ENCODE assay signal across 10 mouse cellular contexts in genomic region chr7:45465112-45465511, GRCm38 (mm10). TPM values are rescaled to one million over a fixed set of nuclear protein-coding genes. Genes with fewer than 3 reads are reported as not detected.
DNase-seq lines count a peak whose midpoint lies in the region; ATAC-seq and TF ChIP-seq lines count a peak whose summit lies in the region.
"Had no signal": no experiment of that assay in that cellular context is flagged by ENCODE, and none has a peak within 500 bp of the region (broad histone marks: within the 10 kb centered on the region; RNA-seq: fewer than 3 reads in every experiment).

No protein-coding gene starts in this region.

- peaks cover 12% of the 10 kb centered on the region for H3K4me1 ChIP-seq in embryonic fibroblast, embryonic 13.5 days (ENCODE audit: control insufficient read depth, insufficient read depth, low read length)
- peaks cover 38% of the 10 kb centered on the region for H3K4me1 ChIP-seq in limb, embryonic 15.5 days

- no peak for TF ChIP-seq CTCF in C2C12 (IDR thresholded peaks at IDR 0.05; ENCODE audit: control insufficient read depth, insufficient read depth, insufficient read length)
- TF ChIP-seq CTCF in embryonic fibroblast, embryonic 13.5 days (IDR thresholded peaks at IDR 0.05; ENCODE audit: borderline replicate concordance, insufficient read depth, low read length): no peak

- H3K79me3 ChIP-seq in C2C12 (ENCODE audit: low read depth): peaks cover 39% of the 10 kb centered on the region

- H3K4me3 ChIP-seq in C2C12 (ENCODE audit: insufficient read depth, poor library complexity, severe bottlenecking): peak overlapping the region; percentile 76
- peak overlapping the region; percentile 96 for H3K4me3 ChIP-seq in embryonic fibroblast, embryonic 13.5 days (ENCODE audit: insufficient read depth, low read length)
- no peak overlapping the region for H3K4me3 ChIP-seq in limb, embryonic 15.5 days

- peaks cover 46% of the 10 kb centered on the region for H3K36me3 ChIP-seq in C2C12 (ENCODE audit: control insufficient read depth, insufficient read depth)
- peaks cover 43% of the 10 kb centered on the region for H3K36me3 ChIP-seq in limb, embryonic 15.5 days

- peaks cover 48% of the 10 kb centered on the region for H3K79me2 ChIP-seq in C2C12 (ENCODE audit: control insufficient read depth, insufficient read depth)

- no peak overlapping the region for H3K9ac ChIP-seq in limb, embryonic 15.5 days

- no peaks in the 10 kb centered on the region for H3K27me3 ChIP-seq in C2C12 (ENCODE audit: control insufficient read depth, insufficient read depth, insufficient read length)
- H3K27me3 ChIP-seq in limb, embryonic 15.5 days: no peaks in the 10 kb centered on the region

- H3K27ac ChIP-seq in embryonic fibroblast, embryonic 13.5 days (ENCODE audit: insufficient read depth, low read length): peak overlapping the region; percentile 3; the same call in 1 of the 2 replicates
- H3K27ac ChIP-seq in limb, embryonic 15.5 days: no peak overlapping the region

- ATAC-seq in limb, embryonic 15.5 days (ENCODE audit: insufficient number of reproducible peaks, low FRiP score, low TSS enrichment, low read depth): no peak

- H3K4me2 ChIP-seq in limb, embryonic 15.5 days: peak overlapping the region; percentile 85; the same call in 1 of the 2 replicates

- no peak for TF ChIP-seq POLR2A in embryonic fibroblast, embryonic 13.5 days (IDR thresholded peaks at IDR 0.05; ENCODE audit: low read depth, low read length)

- peak overlapping the region; percentile 75 for H3ac ChIP-seq in C2C12 (ENCODE audit: control insufficient read depth, insufficient read length, low read depth)

- peak; percentile 90 for DNase-seq in heart, adult 11 months
- DNase-seq in heart, adult 18-20 months: no peak
- DNase-seq in spleen, postnatal 14 days (ENCODE audit: low spot score in 2 of 2): no peak
- no peak for DNase-seq in cerebellum, adult 9-11 months
- DNase-seq in gastrocnemius, adult 18-20 months (ENCODE audit: low spot score): no peak
- DNase-seq: layer of hippocampus, adult 9-11 months; right cerebral cortex, postnatal 4 days had no signal

- whole genome bisulfite sequencing in limb, embryonic 15.5 days: 96% methylated on average over 12 of the region's 12 CpGs

- H3K9me3 ChIP-seq in limb, embryonic 15.5 days: no peaks in the 10 kb centered on the region

TF ChIP-seq in C2C12, 6 proteins besides CTCF, POLR2A, EP300 and RAD21:
- no peak for TF ChIP-seq CEBPB (IDR thresholded peaks at IDR 0.05; ENCODE audit: low read depth)

RNA-seq across cellular contexts. Expression of gene Bax, which starts 1.6 kb away (rescaled TPM):
- 10 to 100 TPM; 23.4 to 24.1 TPM for total RNA-seq in heart, adult 18-20 months (2021)
- polyA plus RNA-seq in C2C12 (2012; fragmentation: generic; extraction: Trizol): 642 TPM
- 218 and 278 TPM in 2 replicates for polyA plus RNA-seq in embryonic fibroblast, embryonic 13.5 days (2011; ENCODE audit: insufficient read length, low read depth, missing spikeins)
- 145 and 146 TPM in 2 replicates for polyA plus RNA-seq in limb, embryonic 15.5 days (2015; fragmentation: Nextera tagmentation; extraction: Ambion mirVana)
- total RNA-seq in gastrocnemius, adult 18-20 months (2021): 10 to 100 TPM; 14.2 to 16.6 TPM

RNA-seq across cellular contexts. Expression of gene Ftl1, which starts 5.4 kb away (rescaled TPM):
- total RNA-seq in heart, adult 18-20 months (2021): 100 to 1,000 TPM; 287 to 382 TPM
- polyA plus RNA-seq in C2C12 (2012; fragmentation: generic; extraction: Trizol): 14,288 TPM
- polyA plus RNA-seq in embryonic fibroblast, embryonic 13.5 days (2011; ENCODE audit: insufficient read length, low read depth, missing spikeins): 3,506 and 4,699 TPM in 2 replicates
- polyA plus RNA-seq in limb, embryonic 15.5 days (2015; fragmentation: Nextera tagmentation; extraction: Ambion mirVana): 4,640 and 4,716 TPM in 2 replicates
- total RNA-seq in gastrocnemius, adult 18-20 months (2021): 100 to 1,000 TPM; 109 to 151 TPM

RNA-seq across cellular contexts. Expression of gene Tulp2, which starts 16.6 kb away (rescaled TPM):
- not detected for total RNA-seq in heart, adult 18-20 months (2021)
- not detected for polyA plus RNA-seq in C2C12 (2012; fragmentation: generic; extraction: Trizol)
- not detected in 2 replicates for polyA plus RNA-seq in embryonic fibroblast, embryonic 13.5 days (2011; ENCODE audit: insufficient read length, low read depth, missing spikeins)
- 0.61 and 1.0 TPM in 2 replicates for polyA plus RNA-seq in limb, embryonic 15.5 days (2015; fragmentation: Nextera tagmentation; extraction: Ambion mirVana)
- not detected for total RNA-seq in gastrocnemius, adult 18-20 months (2021)

RNA-seq across cellular contexts. Expression of gene Gm45808, which starts 21.5 kb away (rescaled TPM):
- total RNA-seq in heart, adult 18-20 months (2021): 10 to 100 TPM in 1 of 2 experiments, 1 to 10 TPM in 1; 8.7 to 12.3 TPM
- not detected for polyA plus RNA-seq in C2C12 (2012; fragmentation: generic; extraction: Trizol)
- not detected in 2 replicates for polyA plus RNA-seq in embryonic fibroblast, embryonic 13.5 days (2011; ENCODE audit: insufficient read length, low read depth, missing spikeins)
- not detected in 2 replicates for polyA plus RNA-seq in limb, embryonic 15.5 days (2015; fragmentation: Nextera tagmentation; extraction: Ambion mirVana)
- total RNA-seq in gastrocnemius, adult 18-20 months (2021): 1 to 10 TPM; 8.1 to 9.6 TPM

RNA-seq across cellular contexts. Expression of gene Dhdh, which starts 23.5 kb away (rescaled TPM):
- total RNA-seq in heart, adult 18-20 months (2021): 10 to 100 TPM in 1 of 2 experiments, 1 to 10 TPM in 1; 7.9 to 13.1 TPM
- polyA plus RNA-seq in C2C12 (2012; fragmentation: generic; extraction: Trizol): 0.07 TPM
- polyA plus RNA-seq in embryonic fibroblast, embryonic 13.5 days (2011; ENCODE audit: insufficient read length, low read depth, missing spikeins): 0.68 and 1.2 TPM in 2 replicates
- 3.1 and 3.3 TPM in 2 replicates for polyA plus RNA-seq in limb, embryonic 15.5 days (2015; fragmentation: Nextera tagmentation; extraction: Ambion mirVana)
- 10 to 100 TPM; 22.6 to 22.9 TPM for total RNA-seq in gastrocnemius, adult 18-20 months (2021)
